Mouse (Mus musculus): ENCODE results near the gene Cab39l.
"Not testable (repeated sequence)": the region's sequence is repeated elsewhere in the genome, so short reads cannot be mapped to it uniquely, and the experiment has no call there.

The Cab39l gene

DNA sequence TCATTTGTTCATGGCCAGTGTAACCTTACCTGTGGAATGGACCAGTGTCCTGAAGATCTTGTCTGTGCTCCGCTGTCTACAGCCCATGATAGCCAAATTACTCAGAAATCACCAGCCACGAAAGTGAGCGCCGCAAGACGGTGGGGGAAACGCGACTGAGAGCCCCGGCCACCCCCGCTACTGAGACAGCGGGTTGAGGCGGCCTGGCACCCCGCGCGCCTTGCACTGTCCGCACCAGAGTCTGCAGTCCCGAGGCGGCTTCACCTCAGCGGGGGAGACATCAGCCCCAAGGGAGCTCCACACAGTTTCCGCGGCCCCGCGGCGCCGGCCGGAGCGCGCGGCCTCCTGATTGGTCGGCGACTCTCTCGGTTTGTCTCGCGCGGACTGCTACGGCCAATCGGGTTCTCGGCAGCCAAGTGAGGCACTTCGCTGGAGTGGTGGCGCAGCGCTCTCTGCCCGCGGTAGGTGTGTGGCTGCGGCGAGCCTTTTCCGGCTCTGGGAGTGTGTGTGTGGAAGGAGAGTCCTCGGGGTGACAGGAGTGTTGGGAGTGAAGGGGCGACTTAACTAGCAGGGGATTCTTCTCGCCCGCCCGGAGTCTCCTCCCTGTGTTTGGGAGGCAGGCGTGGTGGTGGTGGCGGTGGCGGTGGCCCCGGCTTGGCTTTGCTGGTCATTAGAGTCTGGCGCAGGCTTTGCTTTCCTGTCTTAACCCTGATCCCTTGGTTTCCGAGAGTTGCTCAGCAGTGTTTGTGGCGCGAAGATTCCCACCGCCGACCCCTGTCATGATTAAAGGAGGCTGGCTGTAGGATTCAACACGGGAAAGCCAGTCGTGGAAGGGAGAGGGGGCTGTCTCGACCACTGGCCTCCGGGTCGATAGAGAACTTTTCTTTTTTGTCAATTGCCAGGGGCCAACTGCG lies at the start of gene Cab39l, which contains the start of gene Setdb2:
Gene Cab39l, plus strand, starts transcription at position 415 of the 914 bp plus-strand sequence.
Gene Setdb2, minus strand, starts transcription at position 327 of the 914 bp plus-strand sequence.
- peak; percentile 96 for DNase-seq (ENCODE audit: low spot score in 2 of 2)

DNA sequence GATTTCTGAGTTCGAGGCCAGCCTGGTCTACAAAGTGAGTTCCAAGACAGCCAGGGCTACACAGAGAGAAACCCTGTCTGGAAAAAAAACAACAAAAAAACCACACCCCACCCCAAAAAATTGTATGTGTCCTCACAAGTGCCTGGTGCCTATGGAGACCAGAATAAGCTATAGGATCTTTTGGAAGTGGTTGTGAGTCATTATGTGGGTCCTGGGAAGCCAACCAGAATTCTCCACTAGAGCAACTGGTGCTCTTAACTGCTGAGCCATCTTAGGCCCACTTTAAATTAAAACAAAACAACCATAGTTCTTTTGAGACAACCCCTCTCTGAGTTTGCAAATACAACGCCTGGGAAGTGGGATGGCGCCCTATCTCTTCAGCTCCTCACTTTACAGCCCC lies 45.5 kb upstream of the Cab39l start, which contains the start of gene Phf11c:
Gene Phf11c, minus strand, starts transcription at position 101 of the 400 bp plus-strand sequence.
- DNase-seq (ENCODE audit: low spot score in 2 of 2), result no peak

DNA sequence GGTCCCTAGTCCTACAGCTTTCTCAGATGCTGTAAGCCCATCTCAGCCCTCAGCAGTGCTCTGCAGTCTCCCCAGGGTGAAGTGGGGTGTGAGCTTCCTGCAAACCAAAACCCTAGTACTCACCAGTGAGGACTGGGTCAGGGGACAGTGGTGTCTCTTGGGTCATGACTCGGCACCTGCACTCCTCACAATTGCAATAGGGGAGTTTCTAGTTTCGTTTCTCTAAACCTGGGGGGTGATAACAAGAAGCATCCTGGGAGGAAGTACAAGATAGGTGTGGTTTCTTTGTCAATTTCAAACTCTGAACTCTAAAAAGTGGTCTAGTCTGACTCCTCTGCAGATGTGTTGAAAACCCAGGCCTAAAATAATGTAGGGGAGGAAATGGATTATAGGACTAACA lies 43.8 kb upstream of the Cab39l start:
- DNase-seq (ENCODE audit: low spot score in 2 of 2), result peak; percentile 2 to 26

DNA sequence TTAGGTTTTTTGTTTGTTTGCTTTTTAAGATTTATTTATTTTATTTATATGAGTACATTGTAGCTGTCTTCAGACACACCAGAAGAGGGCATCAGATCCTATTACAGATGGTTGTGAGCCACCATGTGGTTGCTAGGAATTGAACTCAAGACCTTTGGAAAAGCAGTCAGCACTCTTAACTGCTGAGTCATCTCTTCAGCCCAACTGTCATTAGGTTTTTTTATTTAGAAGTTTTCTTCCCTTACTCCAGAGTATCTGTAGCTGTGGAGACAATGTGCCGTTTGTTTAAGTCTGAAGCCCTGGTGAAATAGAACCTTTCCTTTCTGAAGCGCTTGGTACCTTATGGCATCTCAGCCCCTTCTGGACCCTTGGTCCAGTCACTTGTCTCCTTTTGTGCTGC lies 25.8 kb upstream of the Cab39l start:
- not testable (repeated sequence) for DNase-seq (ENCODE audit: low spot score in 2 of 2)

DNA sequence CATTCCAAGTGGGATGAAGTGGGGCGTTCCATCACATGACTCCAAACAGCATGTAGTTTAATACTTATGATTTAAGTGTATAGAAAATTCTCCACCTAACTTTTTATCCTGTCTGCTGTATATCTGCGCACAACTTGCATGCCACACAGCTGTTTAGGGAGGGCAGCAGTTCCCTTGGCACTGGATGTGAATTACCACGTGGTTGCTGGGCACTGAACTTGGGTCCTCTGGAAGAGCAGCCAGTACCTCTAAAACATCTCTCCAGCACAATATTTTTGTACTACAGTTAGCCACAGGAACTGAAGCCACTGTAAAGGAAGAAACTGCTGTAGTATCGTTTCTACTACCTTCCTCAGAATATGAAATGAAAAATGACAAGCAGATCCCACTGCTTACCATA lies 22.6 kb upstream of the Cab39l start:
- DNase-seq (ENCODE audit: low spot score in 2 of 2), result peak; percentile 6 to 26

DNA sequence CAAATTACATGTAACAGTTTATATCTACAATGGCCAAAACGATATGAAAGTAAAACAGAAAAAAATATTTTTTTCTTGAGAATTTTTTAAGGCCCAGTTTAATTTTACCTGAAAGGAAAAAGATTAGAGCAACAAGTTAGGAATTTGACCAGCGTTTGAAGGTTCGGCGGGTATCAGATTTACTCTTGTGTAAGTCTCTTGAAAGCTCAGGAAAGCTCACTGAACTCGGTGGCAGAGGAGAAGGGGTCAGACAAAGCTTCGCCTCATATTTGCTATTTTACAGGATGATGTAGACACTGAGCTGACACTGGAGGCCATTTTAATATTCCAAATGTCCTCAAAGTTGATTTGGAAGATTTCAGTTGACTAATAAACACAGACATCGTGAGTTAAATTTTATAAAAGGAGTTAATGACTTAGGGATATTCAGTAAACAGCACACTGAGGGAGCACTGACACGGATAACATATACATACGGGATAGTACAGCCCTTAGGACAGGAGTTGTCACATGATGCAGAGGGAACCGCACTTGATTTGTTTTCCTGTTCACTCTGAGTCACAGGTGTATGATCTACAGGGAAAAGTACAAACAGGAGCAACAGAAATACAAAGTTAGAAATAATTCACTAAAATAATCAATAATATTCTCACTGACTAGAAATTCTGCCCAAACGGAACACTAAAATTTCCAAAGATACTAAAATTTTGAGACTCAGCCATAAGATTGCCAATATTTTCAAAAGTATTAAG lies 17.7 kb upstream of the Cab39l start:
- no peak for DNase-seq (ENCODE audit: low spot score in 2 of 2)

DNA sequence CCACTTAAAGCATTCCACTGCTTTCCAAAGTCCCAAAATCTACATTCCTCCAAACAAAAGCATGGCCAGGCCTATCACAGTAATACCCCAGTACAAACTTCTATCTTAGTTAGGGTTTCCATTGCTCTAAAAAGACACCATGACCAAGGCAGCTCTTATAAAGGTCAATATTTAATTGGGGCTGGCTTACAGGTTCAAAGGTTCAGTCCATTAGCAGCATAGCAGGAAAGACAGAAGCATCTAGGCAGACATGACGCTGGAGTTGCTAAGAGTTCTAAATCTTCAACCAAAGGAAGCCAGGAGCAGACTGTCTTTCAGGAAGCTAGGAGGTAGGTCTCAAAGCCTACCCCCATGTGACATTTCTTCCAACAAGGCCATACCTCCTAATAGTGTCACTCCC lies 10.2 kb upstream of the Cab39l start:
- no peak for DNase-seq (ENCODE audit: low spot score in 2 of 2)

DNA sequence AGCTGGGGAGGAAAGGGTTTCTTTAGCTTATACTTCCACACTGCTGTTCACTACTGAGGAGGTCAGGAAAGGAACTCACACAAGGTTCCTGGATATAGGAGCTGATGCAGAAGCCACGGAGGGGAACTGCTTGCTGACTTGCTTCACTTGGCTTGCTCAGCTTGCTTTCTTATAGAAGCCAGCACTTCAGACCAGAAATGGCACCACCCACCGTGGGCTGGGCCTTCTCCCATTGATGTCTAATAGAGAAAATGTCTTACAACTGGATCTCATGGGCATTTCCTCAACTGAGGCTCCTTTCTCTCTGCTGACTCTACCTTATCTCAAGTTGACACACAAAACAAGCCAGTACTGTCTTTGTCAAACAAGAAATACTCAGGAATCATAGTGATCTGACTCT lies 6.9 kb upstream of the Cab39l start:
- no peak for DNase-seq (ENCODE audit: low spot score in 2 of 2)

DNA sequence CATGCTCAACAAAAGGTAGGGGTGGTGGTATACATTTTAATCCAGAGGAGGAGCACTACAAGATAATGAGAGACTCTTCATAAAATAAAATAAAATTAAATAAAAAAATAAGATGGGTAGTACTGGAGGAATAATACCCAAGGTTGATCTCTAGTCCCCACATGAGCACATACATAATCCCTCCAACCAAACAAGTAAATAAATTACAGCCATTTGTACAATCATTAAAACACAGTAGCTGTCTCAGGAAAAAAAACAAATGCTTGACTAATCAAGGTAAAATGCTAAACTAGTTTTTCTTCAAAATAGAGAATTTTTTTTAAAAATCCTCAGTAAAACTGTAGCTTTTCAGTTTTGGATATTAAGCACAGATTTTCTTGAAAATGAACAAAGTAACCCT lies 5.6 kb upstream of the Cab39l start:
- no peak for DNase-seq (ENCODE audit: low spot score in 2 of 2)

DNA sequence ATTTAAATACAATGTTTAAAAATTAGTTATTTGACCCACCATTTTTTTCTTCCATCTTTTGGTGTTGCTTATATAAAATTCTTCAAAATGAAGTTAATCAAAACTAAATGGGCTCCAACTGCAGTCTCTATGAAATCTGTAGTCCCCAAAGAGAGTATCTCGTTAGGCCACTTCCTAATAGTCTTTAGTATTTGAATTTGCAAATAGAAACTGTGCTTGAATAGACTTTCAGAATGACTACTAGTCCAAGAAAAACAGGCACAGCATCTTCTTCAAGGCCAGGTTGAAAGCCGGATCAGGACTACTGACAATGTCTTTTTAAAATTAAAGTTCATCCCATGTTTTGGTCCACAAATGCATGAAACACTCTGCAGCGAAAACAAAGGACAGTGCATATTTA lies 3.4 kb upstream of the Cab39l start:
- no peak for DNase-seq (ENCODE audit: low spot score in 2 of 2)

DNA sequence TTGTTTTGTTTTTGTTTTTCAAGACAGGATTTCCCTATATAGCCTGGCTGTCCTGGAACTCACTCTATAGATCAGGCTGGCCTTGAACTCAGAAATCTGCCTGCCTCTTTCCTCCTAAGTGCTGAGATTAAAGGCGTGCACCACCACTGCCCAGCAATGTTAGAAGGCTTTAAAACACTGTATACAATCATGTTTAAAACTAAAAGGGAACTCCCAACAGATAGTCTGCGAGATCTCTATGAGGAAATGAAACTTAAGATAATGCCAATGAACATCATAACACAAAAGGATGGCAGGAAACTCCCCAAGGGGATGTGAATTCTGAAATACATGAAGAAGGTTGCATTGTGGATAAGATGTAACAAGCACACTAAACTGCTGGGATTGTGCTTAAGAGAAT lies 2.3 kb upstream of the Cab39l start:
- DNase-seq (ENCODE audit: low spot score in 2 of 2), result peak in 1 of 2 experiments; percentile 9

DNA sequence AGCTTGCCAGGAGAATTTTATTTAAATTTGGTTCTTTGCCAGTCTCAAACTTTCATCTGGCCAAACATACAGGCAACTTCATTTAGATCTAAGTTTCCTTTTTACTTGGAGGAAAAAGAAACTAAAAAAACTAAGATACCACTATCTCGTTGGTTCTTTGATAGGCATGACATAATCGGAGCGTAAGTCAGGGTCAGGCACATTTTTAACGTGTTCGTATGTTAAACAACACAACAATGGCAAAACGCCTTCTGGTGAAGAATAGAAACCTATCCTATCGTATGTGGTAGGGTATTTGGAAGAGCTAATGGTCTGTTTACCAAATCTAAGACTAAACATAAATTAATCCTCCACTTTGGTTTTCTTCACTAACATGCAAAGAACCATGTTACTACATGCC lies 733 bp upstream of the Cab39l start:
- peak in 1 of 2 experiments; percentile 17 for DNase-seq (ENCODE audit: low spot score in 2 of 2)

DNA sequence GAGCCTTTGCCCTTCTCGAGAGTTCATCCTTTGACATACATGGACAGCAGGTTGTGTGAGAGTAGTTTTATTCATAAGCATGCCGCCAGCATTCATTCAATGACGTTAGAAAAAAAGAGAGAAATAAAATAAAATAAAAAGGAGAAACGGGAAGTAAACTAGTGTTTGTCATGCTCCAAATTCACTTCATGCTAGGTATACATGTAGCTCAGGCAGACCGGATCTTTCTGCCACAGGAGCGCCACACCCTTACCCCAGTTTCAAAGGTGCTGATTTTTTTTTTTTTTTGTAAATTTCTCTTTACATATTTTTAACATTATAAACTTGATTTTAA lies 667 bp downstream of the Cab39l start:
- no peak for DNase-seq (ENCODE audit: low spot score in 2 of 2)

DNA sequence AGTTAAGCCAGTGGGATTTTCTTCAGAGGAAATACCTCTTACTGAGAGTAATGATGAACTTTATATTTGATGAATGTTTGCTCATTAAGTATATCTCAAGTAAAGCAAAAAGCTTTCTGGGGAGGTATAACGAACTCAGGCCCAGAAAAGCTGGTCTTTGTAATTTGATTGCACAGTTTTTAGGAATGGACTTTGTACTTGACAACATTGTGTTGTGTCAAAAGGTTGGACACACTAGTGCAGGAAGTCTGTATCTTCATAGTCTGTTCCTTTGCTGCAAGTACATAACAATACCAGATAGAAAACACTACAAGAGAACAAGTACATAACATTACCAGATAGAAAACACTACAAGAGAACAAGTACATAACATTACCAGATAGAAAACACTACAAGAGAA lies 4.6 kb downstream of the Cab39l start:
- no peak for DNase-seq (ENCODE audit: low spot score in 2 of 2)

DNA sequence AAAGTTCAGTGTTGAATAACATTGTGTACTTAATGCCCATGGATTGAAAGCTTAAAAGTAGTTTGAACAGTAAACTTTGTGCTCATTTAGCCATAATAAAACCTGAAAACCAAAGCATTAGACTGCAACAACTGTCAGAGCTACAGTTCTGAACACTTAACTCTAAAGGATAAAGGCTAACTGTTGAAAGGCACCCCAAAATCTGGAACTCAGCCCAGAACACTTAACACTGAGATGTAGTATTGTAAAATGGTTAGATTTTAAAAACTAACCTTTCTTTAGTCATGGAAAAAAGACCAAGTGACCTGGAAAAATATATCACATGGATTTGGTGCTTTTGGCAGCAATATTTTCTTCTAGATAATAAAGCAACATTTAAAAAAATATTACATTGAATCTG lies 7.2 kb downstream of the Cab39l start:
- DNase-seq (ENCODE audit: low spot score in 2 of 2), result no peak

DNA sequence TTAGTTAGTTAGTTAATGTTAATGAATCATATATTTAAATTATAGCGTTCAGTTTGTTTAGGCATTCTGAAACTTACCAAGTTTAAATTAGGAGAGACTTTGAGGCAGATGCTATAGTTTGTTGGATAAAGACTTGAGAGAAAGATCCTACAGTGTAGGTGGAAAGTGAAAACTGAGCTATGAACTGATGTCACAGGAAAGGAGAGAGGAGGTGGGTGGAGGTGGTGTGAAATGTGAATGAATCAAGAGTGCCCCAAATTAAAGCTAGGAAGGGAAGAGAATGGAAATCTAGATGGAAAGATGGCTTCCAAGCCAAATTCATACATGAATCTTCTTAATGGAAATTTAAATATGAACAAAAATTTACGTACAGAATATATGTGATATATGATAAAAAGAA lies 25.7 kb downstream of the Cab39l start:
- no peak for DNase-seq (ENCODE audit: low spot score in 2 of 2)

DNA sequence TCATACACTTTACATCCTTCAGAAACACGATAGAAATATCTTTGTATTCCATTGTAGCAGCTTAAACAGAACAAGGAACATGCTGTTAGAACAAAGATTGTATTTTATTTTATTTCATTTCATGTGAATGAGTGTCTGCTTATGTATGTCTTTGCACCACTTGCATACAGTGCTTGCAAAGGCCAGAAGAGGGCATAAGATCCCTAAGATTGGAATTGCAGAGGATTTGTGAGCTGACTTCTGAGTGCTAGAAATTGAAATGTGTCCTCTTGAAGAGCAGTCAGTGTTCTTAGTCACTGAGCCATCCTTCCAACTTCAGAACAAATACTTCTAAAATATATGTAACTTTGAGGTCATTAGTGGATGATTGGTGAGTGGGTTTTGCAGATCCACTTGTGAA lies 27.0 kb downstream of the Cab39l start:
- DNase-seq (ENCODE audit: low spot score in 2 of 2), result no peak

DNA sequence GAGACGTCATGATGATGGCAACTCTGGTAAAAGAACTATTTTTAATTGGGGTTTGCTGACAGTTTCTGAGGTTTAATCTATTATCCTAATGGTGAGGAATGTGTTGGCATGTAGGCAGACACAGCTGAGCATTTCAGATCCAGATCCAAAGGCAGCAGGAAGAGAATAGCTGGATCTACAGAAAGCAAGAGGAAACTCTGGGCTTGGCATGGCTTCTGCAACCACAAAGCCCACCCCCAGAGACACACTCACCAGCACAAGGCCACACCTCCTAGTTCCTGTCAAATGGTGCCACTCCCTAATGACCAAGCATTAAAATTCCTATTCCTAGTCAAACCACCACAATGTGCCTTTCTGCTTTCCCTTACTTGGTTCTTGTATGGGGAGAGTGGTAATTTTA lies 30.0 kb downstream of the Cab39l start:
- DNase-seq (ENCODE audit: low spot score in 2 of 2), result peak; percentile 30 to 35

DNA sequence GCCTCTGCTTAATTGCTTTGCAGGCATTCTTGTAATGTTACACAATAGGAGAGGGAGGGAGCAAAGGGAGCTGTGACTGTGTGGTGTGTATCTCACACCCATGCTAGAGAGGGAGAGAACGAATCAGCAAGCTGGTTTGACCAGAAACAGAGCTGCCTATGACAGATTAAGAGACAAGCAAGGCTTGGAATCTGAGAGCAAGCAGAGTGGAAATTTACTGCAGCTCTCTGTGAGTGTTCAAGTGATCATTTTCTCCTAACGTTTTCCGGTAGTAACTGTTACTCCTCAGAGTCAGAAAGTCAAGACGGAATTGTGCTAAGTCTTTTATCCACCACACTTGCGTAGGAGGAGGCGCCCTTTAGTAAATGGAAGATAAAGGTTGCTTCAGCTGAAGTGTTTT lies 37.9 kb downstream of the Cab39l start:
- peak; percentile 46 to 61 for DNase-seq (ENCODE audit: low spot score in 2 of 2)

DNA sequence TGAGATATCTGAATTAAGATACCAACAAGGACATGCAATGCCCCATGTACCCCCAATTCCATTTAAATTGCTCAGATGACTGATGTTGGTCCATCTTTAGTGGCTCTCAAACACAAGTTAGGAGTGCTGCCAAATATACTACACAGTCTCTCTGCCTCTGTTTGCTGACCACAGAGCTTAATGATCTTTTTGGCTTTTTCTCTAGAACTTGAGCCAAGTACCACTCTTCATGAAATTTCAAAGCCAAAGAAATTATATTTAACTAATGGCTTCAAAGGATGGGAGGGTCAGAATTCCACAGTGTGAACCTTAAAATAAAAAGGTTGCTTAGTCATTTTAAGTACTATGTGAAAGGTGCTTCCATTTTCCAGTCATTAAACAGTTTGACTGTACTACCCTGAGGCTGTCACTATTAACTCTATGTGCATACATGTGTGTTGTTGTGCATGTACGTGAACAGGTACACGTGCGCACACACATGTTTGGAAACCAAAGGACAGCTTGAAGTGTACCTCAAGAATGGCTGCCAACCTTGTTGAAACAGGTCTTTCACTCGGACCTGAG lies 44.6 kb downstream of the Cab39l start:
- DNase-seq (ENCODE audit: low spot score in 2 of 2), result no peak

DNA sequence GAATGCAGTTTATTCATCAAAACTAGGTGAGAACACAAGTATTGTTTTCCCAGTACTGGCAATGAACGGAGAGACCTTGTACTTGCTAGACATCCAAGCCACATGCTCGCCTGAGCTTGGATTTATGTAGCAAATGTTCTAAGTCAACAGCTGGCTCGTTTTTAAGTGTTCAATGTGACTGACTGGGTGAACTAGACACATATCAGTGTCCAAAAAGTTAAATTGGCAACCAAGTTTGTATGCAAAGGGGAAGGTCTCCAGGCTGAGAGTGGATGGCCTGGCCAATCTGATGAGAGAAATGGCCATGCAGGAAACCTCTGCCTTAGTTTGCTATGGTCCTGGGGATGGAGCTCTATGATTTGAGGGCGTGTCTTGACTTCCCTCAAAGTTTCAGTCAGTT lies 51.6 kb downstream of the Cab39l start:
- peak in 1 of 2 experiments; percentile 4 for DNase-seq (ENCODE audit: low spot score in 2 of 2)

DNA sequence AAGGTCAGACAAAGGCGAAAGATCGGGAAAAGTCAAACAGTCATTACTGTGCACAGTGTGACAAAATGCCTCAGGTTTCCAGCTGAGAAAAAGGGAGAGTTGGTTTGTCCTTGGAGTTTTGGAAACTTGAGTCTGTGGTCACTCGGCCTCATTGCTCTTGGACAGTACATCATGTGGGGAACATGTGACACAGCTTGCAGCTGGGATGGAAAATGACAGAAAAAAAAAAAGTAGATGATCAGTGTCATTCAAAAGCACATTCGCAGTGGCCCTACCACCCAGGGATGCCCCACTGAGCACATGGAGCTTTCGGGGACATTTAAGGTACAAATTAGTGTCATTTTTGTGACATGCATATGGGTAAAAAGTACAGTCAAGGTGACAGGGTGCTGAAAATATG lies 57.2 kb downstream of the Cab39l start:
- DNase-seq (ENCODE audit: low spot score in 2 of 2), result no peak

DNA sequence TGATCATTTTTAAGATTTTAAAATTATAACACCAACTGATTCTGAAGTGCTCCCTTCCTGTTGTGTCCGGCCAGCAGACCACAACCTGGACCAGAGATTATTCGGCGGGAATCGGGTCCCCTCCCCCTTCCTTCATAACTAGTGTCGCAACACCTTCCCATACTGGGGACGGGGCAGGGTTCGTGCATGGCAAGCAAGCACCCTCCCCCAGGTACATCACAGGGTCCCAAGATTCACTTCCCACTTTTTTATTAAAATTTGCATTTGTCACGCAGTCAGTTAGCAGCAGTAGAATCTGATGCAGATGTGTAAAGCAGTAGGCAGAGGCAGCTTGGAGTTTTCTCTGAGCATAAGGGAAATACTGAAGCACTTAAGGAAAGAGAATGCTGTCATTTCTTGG lies 64.1 kb downstream of the Cab39l start:
- DNase-seq (ENCODE audit: low spot score in 2 of 2), result no peak

All from heart, adult 9 months (tissue).